Mouse (Mus musculus): ENCODE measurements at regions not wholly inside any gene's neighbourhood (a gene's known extent, or its start where the extent isn't known, plus 50 kb on each side); places are given as distances from the start of the nearest gene placed in this dataset.

DNA sequence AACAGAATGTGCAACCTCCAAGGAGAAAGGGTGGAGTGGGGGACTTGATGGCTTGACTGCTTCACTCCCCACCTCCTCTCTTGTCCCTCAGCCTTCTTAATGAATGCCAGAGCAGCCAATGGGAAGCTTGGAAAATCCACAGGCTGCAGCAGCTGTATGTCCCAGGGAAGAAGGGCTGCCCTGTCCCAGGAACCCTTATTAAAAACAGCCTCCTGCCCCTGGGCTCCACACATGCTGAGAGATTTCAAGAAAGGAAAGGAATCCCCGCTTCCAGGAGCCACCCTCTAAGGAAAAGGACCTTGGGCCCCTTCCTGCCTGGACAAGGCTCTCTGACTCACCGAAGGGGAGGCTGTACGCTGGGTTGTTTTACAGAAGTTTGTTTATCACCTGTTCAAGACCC, 68.8 kb downstream of the Vegfa start:
- TF ChIP-seq MAFK (IDR thresholded peaks at IDR 0.05; ENCODE audit: insufficient read depth, low read depth, low read length) (no peak), CHD2 (IDR thresholded peaks at IDR 0.05; ENCODE audit: low read depth, low read length) (no peak), HCFC1 (IDR thresholded peaks at IDR 0.05; ENCODE audit: borderline replicate concordance, insufficient read depth, low read length) (no peak), ZC3H11A (IDR thresholded peaks at IDR 0.05; ENCODE audit: borderline replicate concordance, low read depth, low read length) (no peak)
